Mouse (Mus musculus) monocyte, adult 2 months (primary cell): ENCODE results near the gene Csrnp2.

ENCODE experiments used
- DNase-seq, 2 experiments: peaks; one replicate each; pipeline ENCODE4 v3.0.0; 2022; ENCODE audit warnings: low spot score in 2 of 2, low read depth in 1 of 2

Gene Csrnp2

GRCm38 (mm10) chr15:100433234-100433633, 62.1 kb downstream of the Csrnp2 start:
- no peak for DNase-seq

DNA sequence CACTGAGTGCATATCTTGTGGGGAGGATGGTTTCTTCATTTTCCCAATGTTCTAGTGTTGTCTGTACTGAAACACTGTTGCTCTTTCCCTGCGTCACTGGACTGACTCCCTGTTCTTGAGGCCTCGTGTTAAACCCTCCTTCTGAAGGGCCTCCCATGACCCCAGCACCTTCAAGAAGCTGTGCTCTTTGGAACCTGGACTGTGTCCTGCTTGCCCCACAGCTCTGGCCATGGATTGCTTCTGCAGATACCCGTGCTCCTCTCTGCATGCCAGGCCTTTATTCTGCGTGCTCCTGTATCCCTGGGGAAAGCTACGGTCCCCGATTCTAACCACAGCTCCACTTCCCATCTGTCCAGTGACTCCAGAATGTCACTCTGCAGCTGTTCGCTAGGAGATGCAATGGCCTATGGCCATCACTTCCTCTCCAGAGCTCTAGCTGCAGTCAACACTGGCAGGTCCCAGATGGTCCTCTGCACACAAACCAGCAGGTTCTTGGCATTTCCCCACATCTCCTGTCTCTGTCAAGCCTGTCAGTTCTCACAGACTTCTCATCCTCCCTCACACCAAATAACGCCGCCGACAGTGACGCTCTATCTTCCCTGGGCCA, 65.2 kb downstream of the Csrnp2 start:
- DNase-seq: no peak
